Mouse (Mus musculus) heart, embryonic 16.5 days (tissue): Measurements from ENCODE around the gene Zfp553. TPM values are rescaled to one million over a fixed set of nuclear protein-coding genes. Genes with fewer than 3 reads are reported as not detected.

Experiments
- ATAC-seq: fragments of 200-750 bp; cut with Nextera tagmentation; replicated peaks from 2 replicates; pipeline ENCODE4 v1.8.0; 2017; ENCODE audit warnings: moderate number of reproducible peaks; ENCODE audit not compliant: insufficient read depth, low FRiP score; ENCODE audit errors: extremely low read depth
- H3K27ac ChIP-seq: fragments of 300-500 bp; sonication (generic); 2 replicates; pipeline ENCODE4 v1.5.1; 2014; ENCODE audit warnings: mild to moderate bottlenecking, low read length, control low read depth, moderate library complexity
- H3K27me3 ChIP-seq: fragments of 300-500 bp; sonication (generic); 2 replicates; pipeline ENCODE4 v1.6.1; 2014; ENCODE audit warnings: low read length, mixed read lengths; ENCODE audit not compliant: control insufficient read depth, insufficient read depth
- H3K36me3 ChIP-seq: fragments of 300-500 bp; sonication (generic); 2 replicates; pipeline ENCODE4 v1.6.1; 2014; ENCODE audit not compliant: control insufficient read depth, insufficient read depth
- H3K4me1 ChIP-seq: fragments of 300-500 bp; sonication (generic); 2 replicates; pipeline ENCODE4 v1.6.1; 2014; ENCODE audit warnings: low read length, mixed read lengths; ENCODE audit not compliant: control insufficient read depth, insufficient read depth
- H3K4me2 ChIP-seq: fragments of 300-500 bp; sonication (generic); 2 replicates; pipeline ENCODE4 v1.6.1; 2014; ENCODE audit warnings: low read depth, mild to moderate bottlenecking, control low read depth, low read length
- H3K4me3 ChIP-seq: fragments of 300-500 bp; sonication (generic); 2 replicates; pipeline ENCODE4 v1.5.1; 2014; ENCODE audit warnings: mild to moderate bottlenecking, control low read depth, low read length
- H3K9ac ChIP-seq: fragments of 300-500 bp; sonication (generic); 2 replicates; pipeline ENCODE4 v1.6.1; 2014; ENCODE audit warnings: low read length, control low read depth
- H3K9me3 ChIP-seq: fragments of 300-500 bp; sonication (generic); replicated peaks from 2 replicates; pipeline ENCODE4 v1.6.1; 2016; ENCODE audit warnings: low read length; ENCODE audit not compliant: control insufficient read depth
- WGBS: fragments of 180-500 bp; shearing (Covaris S2); extraction: QIAGEN DNeasy Blood & Tissue Kit; methylation state at CpG from one replicate; pipeline ENCODE4 v1.1.7; 2014; 5-methylcytosine and 5-hydroxymethylcytosine counted together
- polyA plus RNA-seq: library from polyadenylated mRNA; unstranded; fragments of >200 nt; fragmentation: Nextera tagmentation; extraction: Ambion mirVana; gene quantifications from 2 replicates; pipeline ENCODE4 v1.2.1, GENCODE M21; 2015

Gene Zfp553
- polyA plus RNA-seq, 1 experiment from 2014 or later: 21.0 TPM

DNA sequence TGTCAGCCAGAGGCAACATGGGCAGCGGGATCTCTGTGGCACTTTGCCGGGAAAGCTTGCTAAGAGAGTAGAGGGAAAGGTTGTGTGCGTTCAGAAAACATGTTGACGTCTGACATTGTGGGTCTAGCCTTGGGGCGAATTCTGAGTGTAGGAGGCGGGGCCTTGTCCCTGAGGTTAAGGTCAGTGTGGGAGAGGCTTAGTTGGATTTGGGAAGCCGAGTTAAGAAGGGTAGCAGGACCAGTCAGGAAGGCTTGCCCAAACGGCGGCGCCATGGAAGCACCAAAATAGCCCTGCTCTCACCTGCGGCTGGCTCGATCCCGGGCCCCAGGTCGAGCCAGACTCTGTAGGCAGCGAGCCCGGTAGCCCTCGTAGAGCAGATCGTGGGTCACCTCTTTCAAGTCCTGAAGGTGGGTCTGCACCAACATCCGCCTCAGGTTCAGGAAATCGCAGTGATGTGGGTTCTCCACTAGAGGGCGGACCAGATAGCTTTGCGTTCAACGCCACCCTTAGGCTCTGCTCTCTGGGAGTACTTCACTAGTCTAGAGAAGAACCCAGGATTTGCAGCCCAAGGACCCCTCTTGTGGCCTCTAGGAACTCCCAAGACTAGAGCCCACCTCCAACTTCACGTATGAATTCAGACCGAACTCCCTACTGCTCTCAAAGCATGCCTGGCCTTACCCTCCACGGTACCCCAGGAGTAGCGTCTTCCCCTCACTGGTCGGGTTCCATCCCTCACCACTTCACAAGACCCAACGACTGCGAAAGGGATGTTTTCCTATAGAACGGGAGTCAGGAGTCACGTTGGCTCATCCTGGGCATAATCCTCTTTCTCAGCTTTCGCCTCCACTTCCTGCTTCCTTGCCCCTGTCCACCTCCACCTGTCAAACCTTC, 17.6 kb upstream of the Zfp553 start:
- Histone ChIP-seq H3K4me1 (peaks cover 29% of the 10 kb centered on the region), H3K4me3 (peak overlapping the region; percentile 50)

GRCm38 (mm10) chr7:127216307-127216706, 16.6 kb upstream of the Zfp553 start:
- H3K27ac ChIP-seq: no peak overlapping the region
- H3K27me3 ChIP-seq: no peaks in the 10 kb centered on the region
- no peaks in the 10 kb centered on the region for H3K9me3 ChIP-seq
- no peak for ATAC-seq
- no peak overlapping the region for H3K4me2 ChIP-seq
- H3K4me1 ChIP-seq: peaks cover 29% of the 10 kb centered on the region
- H3K9ac ChIP-seq: no peak overlapping the region
- no peak overlapping the region for H3K4me3 ChIP-seq
- whole genome bisulfite sequencing: 81% methylated on average over 5 of the region's 5 CpGs
- no peaks in the 10 kb centered on the region for H3K36me3 ChIP-seq

More for the DNA sequence above, 17.6 kb upstream of the Zfp553 start:
- no peaks in the 10 kb centered on the region for H3K36me3 ChIP-seq
- peak; percentile 49; the same call in 1 of the 2 replicates for ATAC-seq
- H3K9me3 ChIP-seq: no peaks in the 10 kb centered on the region
- 22% methylated on average over 33 of the region's 33 CpGs for WGBS
- no peaks in the 10 kb centered on the region for H3K27me3 ChIP-seq
- H3K27ac ChIP-seq: peak overlapping the region; percentile 40
- H3K4me2 ChIP-seq: peak overlapping the region; percentile 70
- peak overlapping the region; percentile 73 for H3K9ac ChIP-seq

GRCm38 (mm10) chr7:127217475-127217874, 15.4 kb upstream of the Zfp553 start:
- no peak for ATAC-seq
- peak overlapping the region; percentile 33 for H3K4me3 ChIP-seq
- H3K36me3 ChIP-seq: no peaks in the 10 kb centered on the region
- peak overlapping the region; percentile 79 for H3K27ac ChIP-seq
- WGBS: 47% methylated on average over 6 of the region's 6 CpGs
- no peaks in the 10 kb centered on the region for H3K27me3 ChIP-seq
- peak overlapping the region; percentile 51 for H3K4me2 ChIP-seq
- peaks cover 29% of the 10 kb centered on the region for H3K4me1 ChIP-seq
- no peaks in the 10 kb centered on the region for H3K9me3 ChIP-seq
- H3K9ac ChIP-seq: peak overlapping the region; percentile 64

GRCm38 (mm10) chr7:127217901-127218642, 14.8 kb upstream of the Zfp553 start:
- Histone ChIP-seq H3K4me2 (peak overlapping the region; percentile 51), H3K27me3 (no peaks in the 10 kb centered on the region), H3K27ac (peak overlapping the region; percentile 79), H3K4me1 (peaks cover 29% of the 10 kb centered on the region), H3K4me3 (peak overlapping the region; percentile 33), H3K36me3 (no peaks in the 10 kb centered on the region), H3K9me3 (no peaks in the 10 kb centered on the region), H3K9ac (peak overlapping the region; percentile 64)
- ATAC-seq: 0 out of 2 replicates have a peak, but pooled peaks have one; percentile 11
- WGBS: 53% methylated on average over 10 of the region's 10 CpGs

GRCm38 (mm10) chr7:127218670-127219069, 14.2 kb upstream of the Zfp553 start:
- H3K36me3 ChIP-seq: no peaks in the 10 kb centered on the region
- 81% methylated on average over 4 of the region's 4 CpGs for WGBS
- H3K4me2 ChIP-seq: no peak overlapping the region
- H3K27ac ChIP-seq: peak overlapping the region; percentile 28; the same call in 1 of the 2 replicates
- H3K9me3 ChIP-seq: no peaks in the 10 kb centered on the region
- no peak overlapping the region for H3K9ac ChIP-seq
- ATAC-seq: no peak
- H3K27me3 ChIP-seq: no peaks in the 10 kb centered on the region
- H3K4me3 ChIP-seq: no peak overlapping the region
- peaks cover 29% of the 10 kb centered on the region for H3K4me1 ChIP-seq

DNA sequence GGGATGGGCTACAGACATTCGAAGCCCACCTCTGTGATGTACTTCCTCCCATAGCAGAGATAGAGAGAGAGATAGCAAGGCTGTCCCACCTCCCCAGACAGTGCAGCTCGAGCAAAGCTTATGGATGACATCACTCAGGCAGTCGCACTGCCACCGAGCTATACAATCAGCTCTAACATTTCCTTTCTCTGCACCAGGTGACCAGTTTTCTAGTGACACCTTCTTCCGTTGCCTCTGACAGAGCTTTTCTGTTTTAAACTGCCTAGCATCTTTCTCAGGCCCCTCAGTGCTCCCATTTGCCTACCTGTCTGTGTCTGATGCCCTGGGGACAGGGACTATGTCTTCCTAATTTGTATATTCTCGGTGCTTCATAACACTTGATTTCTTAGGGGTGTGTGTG, 12.4 kb upstream of the Zfp553 start:
- 68% methylated on average over 6 of the region's 6 CpGs for WGBS
- Histone ChIP-seq H3K36me3 (no peaks in the 10 kb centered on the region), H3K4me1 (peaks cover 17% of the 10 kb centered on the region), H3K9me3 (no peaks in the 10 kb centered on the region), H3K4me2 (no peak overlapping the region), H3K4me3 (no peak overlapping the region), H3K27me3 (no peaks in the 10 kb centered on the region), H3K27ac (no peak overlapping the region), H3K9ac (no peak overlapping the region)
- ATAC-seq: no peak

- ATAC-seq: no peak
- H3K27ac ChIP-seq: no peak overlapping the region
- no peaks in the 10 kb centered on the region for H3K36me3 ChIP-seq
- peaks cover under 1% of the 10 kb centered on the region; the same call in 1 of the 2 replicates for H3K4me1 ChIP-seq
- no peaks in the 10 kb centered on the region for H3K27me3 ChIP-seq
- no peak overlapping the region for H3K4me3 ChIP-seq
- no peak overlapping the region for H3K9ac ChIP-seq
- no peaks in the 10 kb centered on the region for H3K9me3 ChIP-seq
- H3K4me2 ChIP-seq: no peak overlapping the region
- 96% methylated on average over 3 of the region's 3 CpGs for WGBS
Observed at GRCm38 (mm10) chr7:127223106-127223505, 9.8 kb upstream of the Zfp553 start.

- 79% methylated on average over 6 of the region's 6 CpGs for WGBS
- Histone ChIP-seq H3K27ac (no peak overlapping the region), H3K9ac (no peak overlapping the region), H3K4me2 (no peak overlapping the region), H3K36me3 (no peaks in the 10 kb centered on the region), H3K4me1 (no peaks in the 10 kb centered on the region), H3K4me3 (no peak overlapping the region), H3K9me3 (no peaks in the 10 kb centered on the region), H3K27me3 (no peaks in the 10 kb centered on the region)
- ATAC-seq: no peak
Observed at GRCm38 (mm10) chr7:127223515-127224478, 9.1 kb upstream of the Zfp553 start.
